Mouse (Mus musculus) E14TG2a.4 (cell line): ENCODE results near the gene Babam2.

Experiments used
- H3K27me3 ChIP-seq: 2 replicates; pipeline ENCODE4 v1.6.1; 2014; ENCODE audit warnings: low read length, control low read depth; ENCODE audit not compliant: insufficient read depth
- H3K36me3 ChIP-seq: 2 replicates; pipeline ENCODE4 v1.6.1; 2014; ENCODE audit warnings: low read length, control low read depth; ENCODE audit not compliant: insufficient read depth
- H3K4me1 ChIP-seq: replicated peaks from 2 replicates; pipeline ENCODE4 v1.6.1; 2014; ENCODE audit warnings: low read depth, low read length, control low read depth
- H3K4me3 ChIP-seq: replicated peaks from 2 replicates; pipeline ENCODE4 v1.5.1; 2014; ENCODE audit warnings: mild to moderate bottlenecking, low read length
- H3K9me3 ChIP-seq: 2 replicates; pipeline ENCODE4 v1.6.1; 2014; ENCODE audit warnings: low read length, control low read depth
- CTCF ChIP-seq: conservative IDR thresholded peaks from 2 replicates; pipeline ENCODE4 v1.5.1; 2014; ENCODE audit warnings: low read length
- NANOG ChIP-seq: IDR thresholded peaks from 2 replicates; pipeline ENCODE4 v1.6.1; 2014; ENCODE audit warnings: borderline replicate concordance, low read length, mixed read lengths
- POU5F1 ChIP-seq: IDR thresholded peaks from 2 replicates; pipeline ENCODE4 v1.6.1; 2014; ENCODE audit warnings: low read length, borderline replicate concordance

The Babam2 gene

DNA sequence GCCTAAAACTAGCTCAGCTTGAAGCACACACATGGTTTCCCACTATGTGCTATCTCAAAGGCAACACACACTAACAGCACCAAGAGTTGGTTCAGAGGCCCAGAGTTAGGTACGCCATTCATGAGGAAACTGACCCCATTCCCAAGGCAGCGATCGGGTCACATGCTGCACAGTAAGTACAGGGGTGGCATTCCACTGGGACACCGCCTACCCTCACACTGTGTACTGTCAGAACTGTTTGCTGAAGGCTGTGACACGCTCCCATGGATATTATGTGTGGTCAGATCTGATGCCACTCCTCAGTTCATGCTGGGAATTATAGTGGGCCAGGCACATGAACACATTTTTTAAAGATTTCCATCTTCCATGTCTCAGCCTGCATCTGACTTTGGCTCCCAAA is 374.3 kb downstream of the Babam2 start:
- no peaks in the 10 kb centered on the region for H3K27me3 ChIP-seq
- no peaks in the 10 kb centered on the region for H3K4me1 ChIP-seq
- no peaks in the 10 kb centered on the region; the same call in 1 of the 2 replicates for H3K36me3 ChIP-seq
- TF ChIP-seq CTCF, result no peak
- TF ChIP-seq NANOG, result no peak
- no peak for TF ChIP-seq POU5F1
- H3K9me3 ChIP-seq, result peaks cover 16% of the 10 kb centered on the region
- no peak overlapping the region for H3K4me3 ChIP-seq

DNA sequence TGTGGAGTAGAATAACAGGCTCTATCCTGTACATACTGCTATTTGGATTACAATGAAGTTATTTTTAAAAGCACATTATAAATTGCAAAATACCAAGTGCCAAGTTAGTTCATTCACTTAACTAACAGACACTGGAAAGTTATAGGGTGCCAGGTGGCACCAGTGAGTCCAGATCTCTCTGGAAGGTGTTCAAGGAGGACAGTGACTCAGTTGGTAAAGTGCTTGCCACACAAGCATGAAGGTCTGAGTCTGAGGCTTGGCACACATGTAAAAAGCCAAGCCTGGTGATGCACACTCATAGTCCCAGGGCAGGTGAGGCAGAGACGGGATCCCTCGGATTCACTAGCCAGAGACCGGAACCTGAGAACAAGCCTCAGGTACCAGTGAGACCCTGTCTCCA is 375.4 kb downstream of the Babam2 start:
- Histone ChIP-seq H3K4me1 (no peaks in the 10 kb centered on the region), H3K4me3 (no peak overlapping the region), H3K9me3 (peaks cover 16% of the 10 kb centered on the region), H3K27me3 (no peaks in the 10 kb centered on the region), H3K36me3 (no peaks in the 10 kb centered on the region; the same call in 1 of the 2 replicates)
- TF ChIP-seq POU5F1, result no peak
- no peak for TF ChIP-seq NANOG
- TF ChIP-seq CTCF, result no peak

DNA sequence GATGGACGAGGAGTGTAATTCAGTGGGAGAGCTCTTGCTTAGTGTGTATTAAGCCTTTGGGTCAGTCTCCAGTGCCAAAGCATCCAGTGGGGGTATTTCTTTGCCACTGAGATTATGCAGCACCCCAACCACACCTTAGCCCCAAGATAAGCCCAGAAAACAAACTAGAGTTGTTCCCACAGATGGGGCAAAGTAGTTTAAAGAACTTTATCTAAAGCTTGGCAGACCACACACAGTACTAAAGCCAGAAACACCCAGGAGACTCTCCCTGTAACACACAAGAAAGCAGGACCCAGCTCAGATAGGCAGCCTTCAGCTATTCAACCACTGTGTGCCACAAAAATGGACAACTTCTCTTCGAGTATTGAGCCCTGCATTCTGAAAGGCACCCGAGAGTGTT is 376.6 kb downstream of the Babam2 start:
- Histone ChIP-seq H3K27me3 (no peaks in the 10 kb centered on the region), H3K9me3 (peaks cover 6% of the 10 kb centered on the region), H3K4me3 (no peak overlapping the region), H3K36me3 (peaks cover 2% of the 10 kb centered on the region; the same call in 1 of the 2 replicates), H3K4me1 (no peaks in the 10 kb centered on the region)
- TF ChIP-seq NANOG (no peak), CTCF (no peak), POU5F1 (no peak)

DNA sequence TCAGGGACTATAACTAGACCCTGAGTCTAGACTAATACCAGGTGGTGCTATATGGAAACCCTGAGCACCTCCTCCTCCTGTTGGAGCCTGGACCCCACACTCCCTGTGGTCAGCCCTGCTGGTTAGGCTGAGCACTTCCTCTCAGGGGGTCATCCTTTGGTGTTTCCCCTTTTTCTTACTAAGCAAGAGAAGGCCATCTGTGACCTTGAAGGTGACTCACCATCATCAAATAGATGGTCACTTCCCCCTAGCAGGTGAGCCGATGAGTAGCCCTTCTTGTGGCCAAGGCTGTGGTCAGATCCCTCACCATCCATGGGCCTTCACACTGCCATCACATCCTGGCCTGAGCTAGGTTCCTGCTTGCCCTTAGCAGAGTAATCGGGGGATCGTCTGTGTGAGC is 379.7 kb downstream of the Babam2 start:
- no peak overlapping the region for H3K4me3 ChIP-seq
- H3K4me1 ChIP-seq, result no peaks in the 10 kb centered on the region
- TF ChIP-seq CTCF (no peak), POU5F1 (no peak), NANOG (no peak)
- peaks cover 6% of the 10 kb centered on the region; the same call in 1 of the 2 replicates for H3K36me3 ChIP-seq
- no peaks in the 10 kb centered on the region for H3K27me3 ChIP-seq
- no peaks in the 10 kb centered on the region for H3K9me3 ChIP-seq

DNA sequence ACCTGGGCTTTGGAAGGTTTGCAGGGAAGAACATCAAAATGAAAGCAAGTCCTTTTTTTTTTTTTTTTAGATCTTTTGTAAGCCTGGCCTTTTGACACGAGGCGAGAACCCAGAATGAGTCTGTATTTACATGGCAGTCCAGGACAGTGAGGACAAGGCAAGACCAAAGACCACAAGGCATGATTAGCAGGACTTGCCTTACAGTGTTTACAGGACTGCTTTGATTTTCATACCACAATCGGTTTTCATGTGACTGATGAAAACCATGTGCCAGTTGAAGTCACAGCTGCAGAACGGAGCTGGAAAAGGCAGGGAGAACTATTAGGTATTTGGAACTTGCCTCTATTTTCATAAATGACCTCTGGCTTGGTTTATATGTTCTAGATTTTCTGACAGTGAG is 381.5 kb downstream of the Babam2 start:
- Histone ChIP-seq H3K4me1 (no peaks in the 10 kb centered on the region), H3K36me3 (0 out of 2 replicates have a peak, but pooled peaks cover 6% of the 10 kb centered on the region), H3K9me3 (no peaks in the 10 kb centered on the region), H3K4me3 (no peak overlapping the region), H3K27me3 (no peaks in the 10 kb centered on the region)
- TF ChIP-seq NANOG (no peak), POU5F1 (no peak), CTCF (no peak)

DNA sequence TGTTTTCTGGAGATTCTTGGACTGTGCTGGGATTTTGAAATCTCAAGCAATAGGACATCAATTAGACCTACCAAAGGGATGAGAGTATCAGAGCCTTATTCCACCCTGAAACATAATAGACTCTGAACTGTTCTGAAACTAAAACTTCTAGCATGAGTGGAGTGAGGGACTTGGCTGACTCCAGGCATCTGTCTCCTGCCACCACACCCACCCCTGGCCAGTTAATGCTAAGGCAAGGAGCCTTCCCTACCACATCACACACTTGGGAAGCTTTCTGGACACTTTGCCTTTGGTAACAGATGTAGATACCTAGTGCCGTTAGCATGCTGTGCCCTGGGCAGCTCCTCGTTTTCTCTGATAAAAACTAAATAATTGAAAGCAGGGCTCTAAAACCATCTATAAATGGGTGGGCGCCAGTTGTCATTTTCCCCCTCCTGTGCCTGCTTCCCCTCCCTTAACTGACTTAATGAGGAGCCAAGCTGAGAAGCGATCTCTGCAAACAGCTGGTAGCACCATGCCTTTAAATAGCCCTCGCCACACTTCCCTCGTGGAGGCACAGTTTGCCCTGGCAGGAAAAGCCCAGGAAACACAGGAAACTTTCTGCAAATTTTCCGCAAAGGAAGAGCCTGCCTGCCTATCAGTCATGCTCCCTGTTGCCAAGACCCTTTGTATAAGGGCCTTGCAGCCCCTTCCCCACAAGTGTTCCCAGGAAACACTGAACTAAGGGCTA is 383.2 kb downstream of the Babam2 start:
- TF ChIP-seq NANOG (no peak), POU5F1 (no peak)
- peaks cover 17% of the 10 kb centered on the region for H3K36me3 ChIP-seq
- H3K4me1 ChIP-seq, result no peaks in the 10 kb centered on the region

DNA sequence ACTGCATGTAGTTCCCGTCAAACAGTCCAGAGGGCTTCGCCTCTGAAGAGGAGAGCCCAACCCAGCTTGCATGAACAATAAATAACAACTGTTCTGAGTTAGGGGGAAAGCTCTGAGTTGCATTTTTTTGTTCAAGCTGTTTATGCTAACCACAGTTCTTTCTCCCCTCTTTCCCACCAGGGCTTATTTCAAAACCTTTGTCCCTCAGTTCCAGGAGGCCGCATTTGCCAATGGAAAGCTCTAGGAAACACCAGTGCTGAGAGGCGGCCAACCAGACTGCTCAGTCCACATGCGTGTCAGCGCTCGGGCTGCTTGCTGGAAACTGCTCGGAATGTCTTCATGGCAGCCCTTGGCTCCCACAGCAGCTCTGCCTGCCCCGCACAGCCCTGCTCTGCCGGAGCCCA is 386.9 kb downstream of the Babam2 start:
- TF ChIP-seq CTCF (no peak), NANOG (no peak), POU5F1 (no peak)
- Histone ChIP-seq H3K36me3 (peaks cover 18% of the 10 kb centered on the region), H3K27me3 (no peaks in the 10 kb centered on the region), H3K9me3 (no peaks in the 10 kb centered on the region; the same call in 1 of the 2 replicates), H3K4me1 (no peaks in the 10 kb centered on the region), H3K4me3 (no peak overlapping the region)

More for the DNA sequence above, 383.2 kb downstream of the Babam2 start:
- H3K9me3 ChIP-seq, result no peaks in the 10 kb centered on the region; the same call in 1 of the 2 replicates
- H3K4me3 ChIP-seq, result no peak overlapping the region
- H3K27me3 ChIP-seq, result no peaks in the 10 kb centered on the region

DNA sequence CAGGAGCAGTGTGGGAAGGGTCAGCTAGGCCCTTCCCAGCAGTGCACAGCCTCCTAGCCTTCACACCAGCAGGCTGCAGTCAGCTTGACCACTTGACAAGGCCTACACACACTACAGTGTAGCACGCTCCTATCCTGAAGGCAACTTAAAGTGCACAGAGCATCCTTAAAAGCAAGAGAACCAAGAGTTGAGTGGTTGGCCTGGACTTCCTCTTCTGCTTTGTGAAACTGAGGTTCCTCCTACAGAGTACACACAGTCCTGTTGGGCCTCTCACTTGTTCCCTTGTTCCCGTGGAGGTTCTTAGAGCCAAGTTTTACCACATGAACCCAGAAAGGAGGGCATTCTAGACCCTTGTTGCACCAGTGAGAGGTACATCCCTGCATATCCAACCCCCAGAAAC is 388.1 kb downstream of the Babam2 start:
- H3K4me1 ChIP-seq, result no peaks in the 10 kb centered on the region
- no peak for TF ChIP-seq CTCF
- TF ChIP-seq NANOG, result no peak
- TF ChIP-seq POU5F1, result no peak
- peaks cover 14% of the 10 kb centered on the region for H3K36me3 ChIP-seq
- H3K9me3 ChIP-seq, result no peaks in the 10 kb centered on the region; the same call in 1 of the 2 replicates
- H3K27me3 ChIP-seq, result no peaks in the 10 kb centered on the region
- no peak overlapping the region for H3K4me3 ChIP-seq

DNA sequence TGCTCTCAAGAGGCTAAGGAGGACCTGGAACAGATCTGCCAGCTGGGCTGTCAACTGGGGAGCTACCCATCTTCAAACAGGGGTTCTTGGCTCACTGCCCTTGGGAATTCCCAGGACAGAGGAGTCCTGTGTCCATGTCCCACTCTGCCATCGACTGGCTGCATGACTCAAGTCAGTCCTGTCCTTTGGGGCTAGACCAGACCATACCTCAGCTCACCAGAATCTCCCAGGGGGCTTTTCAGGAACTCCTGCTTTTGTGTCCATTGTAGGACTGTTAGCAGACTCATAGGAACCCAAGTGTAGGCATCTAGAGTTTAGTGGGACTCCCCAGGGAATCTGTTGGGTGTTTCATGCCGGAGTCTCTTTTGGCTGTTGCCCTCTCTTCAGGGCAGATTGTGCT is 388.5 kb downstream of the Babam2 start:
- peaks cover 14% of the 10 kb centered on the region for H3K36me3 ChIP-seq
- H3K4me3 ChIP-seq, result no peak overlapping the region
- no peaks in the 10 kb centered on the region; the same call in 1 of the 2 replicates for H3K9me3 ChIP-seq
- H3K4me1 ChIP-seq, result no peaks in the 10 kb centered on the region
- TF ChIP-seq NANOG (no peak), CTCF (no peak), POU5F1 (no peak)
- H3K27me3 ChIP-seq, result no peaks in the 10 kb centered on the region
